Mouse (Mus musculus) kidney, postnatal 25 days (tissue): ENCODE measurements around the gene Odr4.

Source experiments
- DNase-seq, 2 experiments: peaks; one replicate each; pipeline ENCODE4 v3.0.0; 2021; ENCODE audit warnings: mixed read lengths in 2 of 2

Odr4 gene

GRCm38 (mm10) chr1:150392638-150393487, at the start of gene Odr4, which contains the start of gene Tpr:
Gene Odr4 (minus strand): TSS chr1:150393080.
Gene Tpr (plus strand): TSS chr1:150392838.
- DNase-seq: peak; percentile 98 to 99

GRCm38 (mm10) chr1:150441731-150442130, 48.9 kb upstream of the Odr4 start:
- DNase-seq: no peak

GRCm38 (mm10) chr1:150438641-150439040, 45.8 kb upstream of the Odr4 start:
- no peak for DNase-seq

GRCm38 (mm10) chr1:150426216-150426615, 33.3 kb upstream of the Odr4 start:
- no peak for DNase-seq

GRCm38 (mm10) chr1:150425665-150426064, 32.8 kb upstream of the Odr4 start:
- peak; percentile 61 to 70 for DNase-seq

- no peak for DNase-seq
These were observed 25.5 kb upstream of the Odr4 start for GRCm38 (mm10) chr1:150418426-150418825.

GRCm38 (mm10) chr1:150416006-150416405, 23.1 kb upstream of the Odr4 start:
- DNase-seq: no peak

GRCm38 (mm10) chr1:150409996-150410395, 17.1 kb upstream of the Odr4 start:
- DNase-seq: no peak

GRCm38 (mm10) chr1:150407285-150407684, 14.4 kb upstream of the Odr4 start:
- DNase-seq: no peak

- no peak for DNase-seq
These were observed 11.7 kb upstream of the Odr4 start for GRCm38 (mm10) chr1:150404555-150404954.

- DNase-seq: no peak
These were observed 11.0 kb upstream of the Odr4 start for GRCm38 (mm10) chr1:150403914-150404313.

GRCm38 (mm10) chr1:150396001-150396400, 3.1 kb upstream of the Odr4 start:
- DNase-seq: no peak

GRCm38 (mm10) chr1:150393488-150393852, 590 bp upstream of the Odr4 start:
- no peak for DNase-seq

- DNase-seq: no peak
These were observed 796 bp downstream of the Odr4 start for GRCm38 (mm10) chr1:150391931-150392637.

GRCm38 (mm10) chr1:150389390-150390129, 3.3 kb downstream of the Odr4 start:
- DNase-seq: no peak

GRCm38 (mm10) chr1:150387572-150387971, 5.3 kb downstream of the Odr4 start:
- DNase-seq: no peak

- DNase-seq: no peak
These were observed 8.7 kb downstream of the Odr4 start for GRCm38 (mm10) chr1:150384138-150384537.

GRCm38 (mm10) chr1:150374247-150374646, 18.6 kb downstream of the Odr4 start:
- DNase-seq: no peak

- DNase-seq: no peak
These were observed 20.0 kb downstream of the Odr4 start for GRCm38 (mm10) chr1:150372895-150373294.

- DNase-seq: no peak
These were observed 32.0 kb downstream of the Odr4 start for GRCm38 (mm10) chr1:150360864-150361263.

GRCm38 (mm10) chr1:150335111-150335510, 57.8 kb downstream of the Odr4 start:
- no peak for DNase-seq

- DNase-seq: no peak
These were observed 73.7 kb downstream of the Odr4 start, which contains the start of gene Pdc for GRCm38 (mm10) chr1:150319205-150319604. Gene Pdc (plus strand): TSS chr1:150319417.
